Comparison of ENCODE assay signal across 11 mouse cellular contexts in genomic region chr7:141217343-141218013, GRCm38 (mm10). TPM values are rescaled to one million over a fixed set of nuclear protein-coding genes. Genes with fewer than 3 reads are reported as not detected.
DNase-seq lines count a peak whose midpoint lies in the region; ATAC-seq lines count a peak whose summit lies in the region.
"Had no signal": no experiment of that assay in that cellular context is flagged by ENCODE, and none has a peak within 500 bp of the region (broad histone marks: within the 10 kb centered on the region; RNA-seq: fewer than 3 reads in every experiment).

No protein-coding gene starts in this region.

- H3K9ac ChIP-seq in limb, embryonic 15.5 days, result no peak overlapping the region

- no peaks in the 10 kb centered on the region for H3K27me3 ChIP-seq in limb, embryonic 15.5 days

- ATAC-seq in limb, embryonic 15.5 days (ENCODE audit: insufficient number of reproducible peaks, low FRiP score, low TSS enrichment, low read depth), result no peak

- H3K36me3 ChIP-seq in limb, embryonic 15.5 days, result peaks cover 12% of the 10 kb centered on the region; the same call in 1 of the 2 replicates

- H3K4me3 ChIP-seq in limb, embryonic 15.5 days, result no peak overlapping the region; the same call in 1 of the 2 replicates

- peak; percentile 25 for DNase-seq in kidney, adult 18-20 months
- no peak for DNase-seq in kidney, postnatal 4 days
- peak; percentile 12 for DNase-seq in testis, postnatal 14 days (ENCODE audit: low spot score)
- no peak for DNase-seq in testis, postnatal 10 days (ENCODE audit: low spot score)
- no peak for DNase-seq in frontal cortex, adult 2 months (ENCODE audit: extremely low spot score in 1 of 2, low spot score in 1 of 2)
- DNase-seq in layer of hippocampus, adult 8-10 months (ENCODE audit: low spot score in 2 of 2), result no peak
- DNase-seq: adrenal gland, adult 8-10 months; cerebellum, adult 18-20 months; right cerebral cortex, postnatal 4 days; thymus, postnatal 36 days had no signal

- H3K4me2 ChIP-seq in limb, embryonic 15.5 days, result peak overlapping the region; percentile 97; the same call in 1 of the 2 replicates

- peak overlapping the region; percentile 27; the same call in 1 of the 2 replicates for H3K27ac ChIP-seq in limb, embryonic 15.5 days

- peaks cover 64% of the 10 kb centered on the region for H3K4me1 ChIP-seq in limb, embryonic 15.5 days

- H3K9me3 ChIP-seq in limb, embryonic 15.5 days, result no peaks in the 10 kb centered on the region

- 86% methylated on average over 17 of the region's 17 CpGs for WGBS in limb, embryonic 15.5 days

RNA-seq across cellular contexts. Expression of gene Rassf7, which starts 1.8 kb away (rescaled TPM):
- polyA plus RNA-seq in limb, embryonic 15.5 days (2015; fragmentation: Nextera tagmentation; extraction: Ambion mirVana), result 56.1 and 58.6 TPM in 2 replicates
- 1.8 and 2.3 TPM in 2 replicates for polyA plus RNA-seq in frontal cortex, adult 2 months (2012; rRNA removed)
- 1 to 10 TPM in 2 of 4 experiments, under 1 TPM in 2; 0.71 to 2.0 (median 1.00) TPM for total RNA-seq in layer of hippocampus, adult 8-10 months (2022)

RNA-seq across cellular contexts. Expression of gene Lmntd2, which starts 3.6 kb away (rescaled TPM):
- polyA plus RNA-seq in limb, embryonic 15.5 days (2015; fragmentation: Nextera tagmentation; extraction: Ambion mirVana), result 1.7 and 2.2 TPM in 2 replicates
- polyA plus RNA-seq in frontal cortex, adult 2 months (2012; rRNA removed), result 0.17 and 0.20 TPM in 2 replicates
- total RNA-seq in layer of hippocampus, adult 8-10 months (2022), result not detected

RNA-seq across cellular contexts. Expression of gene Phrf1, which starts 11.1 kb away (rescaled TPM):
- polyA plus RNA-seq in limb, embryonic 15.5 days (2015; fragmentation: Nextera tagmentation; extraction: Ambion mirVana), result 64.3 and 68.9 TPM in 2 replicates
- polyA plus RNA-seq in frontal cortex, adult 2 months (2012; rRNA removed), result 31.0 and 35.1 TPM in 2 replicates
- 10 to 100 TPM; 68.4 to 95.2 (median 79.3) TPM for total RNA-seq in layer of hippocampus, adult 8-10 months (2022)

RNA-seq across cellular contexts. Expression of gene Lrrc56, which starts 23.5 kb away (rescaled TPM):
- polyA plus RNA-seq in limb, embryonic 15.5 days (2015; fragmentation: Nextera tagmentation; extraction: Ambion mirVana), result 8.0 and 9.0 TPM in 2 replicates
- polyA plus RNA-seq in frontal cortex, adult 2 months (2012; rRNA removed), result 4.8 and 5.5 TPM in 2 replicates
- 1 to 10 TPM; 3.6 to 5.6 (median 5.1) TPM for total RNA-seq in layer of hippocampus, adult 8-10 months (2022)

RNA-seq across cellular contexts. Expression of gene Hras, which starts 23.7 kb away (rescaled TPM):
- polyA plus RNA-seq in limb, embryonic 15.5 days (2015; fragmentation: Nextera tagmentation; extraction: Ambion mirVana), result 164 and 165 TPM in 2 replicates
- 243 and 245 TPM in 2 replicates for polyA plus RNA-seq in frontal cortex, adult 2 months (2012; rRNA removed)
- total RNA-seq in layer of hippocampus, adult 8-10 months (2022), result 100 to 1,000 TPM; 181 to 211 (median 191) TPM

Comparison
In these comparisons a context has a peak if more than half of its experiments do, and no peak if none do; other contexts are left out.
1. DNase-seq: peak in kidney, adult 18-20 months (single experiment) and testis, postnatal 14 days (single experiment); none in kidney, postnatal 4 days (0 of 2), testis, postnatal 10 days (single experiment), frontal cortex, adult 2 months (0 of 2) and layer of hippocampus, adult 8-10 months (0 of 2).
2. RNA of gene Rassf7, which starts 1.8 kb away (polyA plus RNA-seq): 56.1 to 58.6 TPM in limb, embryonic 15.5 days; 1.8 to 2.3 TPM in frontal cortex, adult 2 months; every median in the first group is over 10 times any median in the second.